Mouse (Mus musculus) ES-E14 (cell line): ENCODE results near the gene 1700042G07Rik. TPM values are rescaled to one million over a fixed set of nuclear protein-coding genes. Genes with fewer than 3 reads are reported as not detected.
A peak's percentile ranks its signal among the peaks of the same experiment; 100 is the strongest.

ENCODE experiments used
- DNase-seq: peaks from one replicate; pipeline ENCODE4 v3.0.0-alpha.2; 2013; ENCODE audit warnings: low read depth, low spot score
- H3K27ac ChIP-seq: 2 replicates; pipeline ENCODE4 v1.5.1; 2012; ENCODE audit warnings: low read depth, mild to moderate bottlenecking, low read length, moderate library complexity, mixed read lengths; ENCODE audit not compliant: poor library complexity, insufficient read depth, severe bottlenecking
- H3K36me3 ChIP-seq: 2 replicates; pipeline ENCODE4 v1.6.1; 2012; ENCODE audit warnings: mild to moderate bottlenecking, low read length, moderate library complexity, mixed read lengths; ENCODE audit not compliant: control insufficient read depth, poor library complexity, insufficient read depth, severe bottlenecking
- H3K4me1 ChIP-seq, 2 experiments: fragments of 150-350 bp in 1 of 2; sonication (generic) in 1 of 2; 2 replicates each; pipeline ENCODE4 v1.6.1; 2012; ENCODE audit warnings: low read length in 2 of 2, mild to moderate bottlenecking in 1 of 2, mixed read lengths in 1 of 2; ENCODE audit not compliant: control insufficient read depth in 2 of 2, insufficient read depth in 2 of 2, poor library complexity in 1 of 2
- H3K4me3 ChIP-seq, 2 experiments: fragments of 150-350 bp in 1 of 2; sonication (generic) in 1 of 2; 2 replicates each; pipeline ENCODE4 v1.5.1; 2012; ENCODE audit warnings: low read length in 2 of 2, low read depth in 1 of 2, mild to moderate bottlenecking in 1 of 2, mixed read lengths in 1 of 2; ENCODE audit not compliant: insufficient read depth in 1 of 2, poor library complexity in 1 of 2, severe bottlenecking in 1 of 2
- H3K9ac ChIP-seq: 2 replicates; pipeline ENCODE4 v1.6.1; 2012; ENCODE audit warnings: low read depth, mild to moderate bottlenecking, low read length, mixed read lengths; ENCODE audit not compliant: poor library complexity, insufficient read depth, severe bottlenecking
- H3K9me3 ChIP-seq: fragments of 150-350 bp; sonication (generic); 2 replicates; pipeline ENCODE4 v1.6.1; 2012; ENCODE audit warnings: low read depth, mild to moderate bottlenecking, low read length; ENCODE audit not compliant: control insufficient read depth, insufficient read depth
- CHD2 ChIP-seq: IDR thresholded peaks from 2 replicates; pipeline ENCODE4 v1.6.1; 2014; ENCODE audit warnings: mild to moderate bottlenecking, low read depth, low read length, inconsistent platforms
- HCFC1 ChIP-seq: IDR thresholded peaks from 2 replicates; pipeline ENCODE4 v1.6.1; 2012; ENCODE audit warnings: low read length, inconsistent platforms, borderline replicate concordance; ENCODE audit not compliant: insufficient read depth
- MAFK ChIP-seq: IDR thresholded peaks from 2 replicates; pipeline ENCODE4 v1.6.1; 2014; ENCODE audit warnings: mild to moderate bottlenecking, low read depth, low read length, inconsistent platforms; ENCODE audit not compliant: insufficient read depth
- ZC3H11A ChIP-seq: IDR thresholded peaks from 2 replicates; pipeline ENCODE4 v1.6.1; 2012; ENCODE audit warnings: low read depth, mild to moderate bottlenecking, inconsistent platforms, low read length, borderline replicate concordance
- ZNF384 ChIP-seq: IDR thresholded peaks from 2 replicates; pipeline ENCODE4 v1.6.1; 2012; ENCODE audit warnings: low read depth, low read length, inconsistent platforms
- in situ Hi-C, 2 experiments: fragments of 600-800 bp; cut with MboI; formaldehyde crosslinking; loops; one replicate each; pipeline ENCODE4 v1.15.1; 2025; ENCODE audit warnings: low sequenced_read_pairs in 2 of 2, inconsistent platforms in 1 of 2; ENCODE audit not compliant: unreplicated experiment in 2 of 2
- total RNA-seq: library from RNA; depleted of rRNA; stranded (reverse); fragments of 300-350 nt; gene quantifications from 2 replicates; pipeline ENCODE4 v1.2.3, GENCODE M21; 2012

Gene 1700042G07Rik
- total RNA-seq, 1 experiment: not detected

- H3K9ac ChIP-seq: no peak overlapping the region
- no peak overlapping the region for H3K27ac ChIP-seq
- no peak overlapping the region for H3K4me3 ChIP-seq
- no peaks in the 10 kb centered on the region for H3K4me1 ChIP-seq
- H3K9me3 ChIP-seq: no peaks in the 10 kb centered on the region
- no peak for TF ChIP-seq ZC3H11A
- TF ChIP-seq HCFC1: no peak
- TF ChIP-seq MAFK: no peak
- no peaks in the 10 kb centered on the region for H3K36me3 ChIP-seq
- DNase-seq: no peak
- in situ Hi-C loops: no loop called here
These were observed 25.2 kb downstream of the 1700042G07Rik start for GRCm38 (mm10) chr4:116198422-116198821.

- TF ChIP-seq ZNF384: no peak
- no peak overlapping the region for H3K4me3 ChIP-seq
- peaks cover 0 to 2% of the 10 kb centered on the region in 2 experiments; a peak in 1 of 4 replicates for H3K4me1 ChIP-seq
- DNase-seq: no peak
- in situ Hi-C loops: no loop called here
- no peak overlapping the region for H3K9ac ChIP-seq
- H3K36me3 ChIP-seq: no peaks in the 10 kb centered on the region
- no peak overlapping the region for H3K27ac ChIP-seq
- no peaks in the 10 kb centered on the region for H3K9me3 ChIP-seq
These were observed 31.2 kb downstream of the 1700042G07Rik start for GRCm38 (mm10) chr4:116204422-116204821.

GRCm38 (mm10) chr4:116206531-116206930, 33.4 kb downstream of the 1700042G07Rik start:
- H3K27ac ChIP-seq: no peak overlapping the region
- H3K4me1 ChIP-seq: peaks cover 0 to 2% of the 10 kb centered on the region in 2 experiments; a peak in 1 of 4 replicates
- H3K9me3 ChIP-seq: no peaks in the 10 kb centered on the region

GRCm38 (mm10) chr4:116208891-116209290, 35.7 kb downstream of the 1700042G07Rik start:
- H3K4me3 ChIP-seq: no peak overlapping the region
- no peak overlapping the region for H3K9ac ChIP-seq
- no peaks in the 10 kb centered on the region for H3K36me3 ChIP-seq
- no peak overlapping the region for H3K27ac ChIP-seq
- in situ Hi-C loops: no loop called here
- TF ChIP-seq CHD2 (no peak), MAFK (no peak), ZNF384 (no peak), ZC3H11A (no peak)
- no peaks in the 10 kb centered on the region for H3K9me3 ChIP-seq
- peaks cover 0 to 2% of the 10 kb centered on the region in 2 experiments; a peak in 1 of 4 replicates for H3K4me1 ChIP-seq
- no peak for DNase-seq

More at GRCm38 (mm10) chr4:116206531-116206930, 33.4 kb downstream of the 1700042G07Rik start:
- in situ Hi-C loops: no loop called here
- TF ChIP-seq ZC3H11A: no peak
- no peak for TF ChIP-seq MAFK
- no peak for TF ChIP-seq CHD2
- no peak for TF ChIP-seq HCFC1
- TF ChIP-seq ZNF384: no peak
- no peak for DNase-seq
- Histone ChIP-seq H3K4me3 (no peak overlapping the region), H3K9ac (no peak overlapping the region), H3K36me3 (no peaks in the 10 kb centered on the region)

GRCm38 (mm10) chr4:116215895-116216605, 42.9 kb downstream of the 1700042G07Rik start:
- in situ Hi-C loops: no loop called here
- H3K9ac ChIP-seq: no peak overlapping the region
- no peak for DNase-seq
- no peak overlapping the region for H3K27ac ChIP-seq
- H3K9me3 ChIP-seq: no peaks in the 10 kb centered on the region
- no peaks in the 10 kb centered on the region; a peak in 2 of 4 replicates for H3K4me1 ChIP-seq
- no peak overlapping the region for H3K4me3 ChIP-seq
- TF ChIP-seq CHD2 (no peak), ZC3H11A (no peak), HCFC1 (no peak), ZNF384 (peak; percentile 90), MAFK (no peak)
- no peaks in the 10 kb centered on the region for H3K36me3 ChIP-seq
